Mouse (Mus musculus) mouse trophoblast stem cell (cell line): ENCODE results near the gene Irf8.
"Not testable (repeated sequence)": the region's sequence is repeated elsewhere in the genome, so short reads cannot be mapped to it uniquely, and the experiment has no call there.

Source experiments
- in situ Hi-C, 2 experiments: fragments of 300-500 bp; cut with MseI, MboI; formaldehyde crosslinking; loops; 2 replicates in 1 of 2; 3 replicates in 1 of 2; pipeline ENCODE4 v1.15.1; 2025

Gene Irf8

GRCm38 (mm10) chr8:120715996-120716680, 20.0 kb upstream of the Irf8 start:
- in situ Hi-C loops, result no loop called here

- in situ Hi-C loops, result no loop called here
Measured at GRCm38 (mm10) chr8:120719586-120720236, 16.4 kb upstream of the Irf8 start.

- in situ Hi-C loops, result no loop called here
Measured at GRCm38 (mm10) chr8:120723025-120723424, 13.1 kb upstream of the Irf8 start.

GRCm38 (mm10) chr8:120724096-120724495, 12.1 kb upstream of the Irf8 start:
- in situ Hi-C loops, result not testable (repeated sequence)

GRCm38 (mm10) chr8:120724816-120725575, 11.2 kb upstream of the Irf8 start:
- in situ Hi-C loops, result no loop called here

GRCm38 (mm10) chr8:120725576-120725950, 10.6 kb upstream of the Irf8 start:
- in situ Hi-C loops, result no loop called here

- in situ Hi-C loops, result no loop called here
Measured at GRCm38 (mm10) chr8:120726051-120726450, 10.1 kb upstream of the Irf8 start.

- in situ Hi-C loops, result no loop called here
Measured at GRCm38 (mm10) chr8:120728488-120729160, 7.5 kb upstream of the Irf8 start.

- in situ Hi-C loops, result no loop called here
Measured at GRCm38 (mm10) chr8:120731582-120731981, 4.6 kb upstream of the Irf8 start.

GRCm38 (mm10) chr8:120732068-120732467, 4.1 kb upstream of the Irf8 start:
- in situ Hi-C loops, result no loop called here

GRCm38 (mm10) chr8:120736486-120736885, 328 bp downstream of the Irf8 start:
- in situ Hi-C loops, result no loop called here

GRCm38 (mm10) chr8:120737166-120737565, 1.0 kb downstream of the Irf8 start:
- in situ Hi-C loops, result no loop called here

- in situ Hi-C loops, result no loop called here
Measured at GRCm38 (mm10) chr8:120738771-120739170, 2.6 kb downstream of the Irf8 start.

- in situ Hi-C loops, result no loop called here
Measured at GRCm38 (mm10) chr8:120739526-120739925, 3.4 kb downstream of the Irf8 start.

GRCm38 (mm10) chr8:120740579-120740978, 4.4 kb downstream of the Irf8 start:
- in situ Hi-C loops, result no loop called here

- in situ Hi-C loops, result no loop called here
Measured at GRCm38 (mm10) chr8:120741001-120741400, 4.8 kb downstream of the Irf8 start.

GRCm38 (mm10) chr8:120741815-120742530, 5.8 kb downstream of the Irf8 start:
- in situ Hi-C loops, result no loop called here

- in situ Hi-C loops, result no loop called here
Measured at GRCm38 (mm10) chr8:120743149-120743897, 7.2 kb downstream of the Irf8 start.

- in situ Hi-C loops, result no loop called here
Measured at GRCm38 (mm10) chr8:120743898-120744290, 7.7 kb downstream of the Irf8 start.

GRCm38 (mm10) chr8:120744448-120744847, 8.3 kb downstream of the Irf8 start:
- in situ Hi-C loops, result no loop called here

GRCm38 (mm10) chr8:120745226-120745625, 9.1 kb downstream of the Irf8 start:
- in situ Hi-C loops, result no loop called here
